Mouse (Mus musculus) spleen, adult 2 months (tissue): ENCODE data around the gene Nkx2-1. TPM values are rescaled to one million over a fixed set of nuclear protein-coding genes. Genes with fewer than 3 reads are reported as not detected.

Experiments used
- DNase-seq, 2 experiments: peaks; one replicate each; pipeline versions ENCODE4 v3.0.0 to v3.0.0-alpha.2; 2012 to 2021; ENCODE audit warnings: low spot score in 2 of 2, low read depth in 1 of 2
- H3K27ac ChIP-seq: fragments of 200-500 bp; 2 replicates; pipeline ENCODE4 v1.5.1; 2012; ENCODE audit warnings: low read length, inconsistent platforms; ENCODE audit not compliant: insufficient read depth
- H3K27me3 ChIP-seq: fragments of 200-500 bp; 2 replicates; pipeline ENCODE4 v1.6.1; 2012; ENCODE audit warnings: mild to moderate bottlenecking, moderate library complexity, low read length, inconsistent platforms; ENCODE audit not compliant: control insufficient read depth, insufficient read depth
- H3K36me3 ChIP-seq: fragments of 200-500 bp; 2 replicates; pipeline ENCODE4 v1.6.1; 2012; ENCODE audit warnings: mild to moderate bottlenecking, low read length, inconsistent platforms; ENCODE audit not compliant: control insufficient read depth, insufficient read depth
- H3K4me1 ChIP-seq: fragments of 200-500 bp; 2 replicates; pipeline ENCODE4 v1.6.1; 2011; ENCODE audit warnings: inconsistent platforms; ENCODE audit not compliant: control insufficient read depth, insufficient read depth, insufficient read length
- H3K4me3 ChIP-seq: fragments of 200-500 bp; 2 replicates; pipeline ENCODE4 v1.5.1; 2011; ENCODE audit warnings: mild to moderate bottlenecking, inconsistent platforms; ENCODE audit not compliant: insufficient read depth, insufficient read length; ENCODE audit errors: extremely low read depth
- CTCF ChIP-seq: fragments of 200-500 bp; IDR thresholded peaks from 2 replicates; pipeline ENCODE4 v1.5.1; 2011; ENCODE audit warnings: mild to moderate bottlenecking, inconsistent platforms; ENCODE audit not compliant: insufficient read depth, insufficient read length, insufficient replicate concordance; ENCODE audit errors: extremely low read depth
- POLR2A ChIP-seq: fragments of 200-500 bp; IDR thresholded peaks from 2 replicates; pipeline ENCODE4 v1.6.1; 2011; ENCODE audit warnings: low read depth, low read length, inconsistent platforms
- WGBS: fragments of 180-500 bp; shearing (Covaris S2); methylation state at CpG from one replicate; pipeline ENCODE4 v1.1.7; 2018; 5-methylcytosine and 5-hydroxymethylcytosine counted together
- polyA plus RNA-seq: library from polyadenylated mRNA; depleted of rRNA; stranded (reverse); fragments of >200 nt; gene quantifications from 2 replicates; pipeline ENCODE4 v1.2.3, GENCODE M21; 2012; rRNA removed

The Nkx2-1 gene
- polyA plus RNA-seq, 1 experiment = not detected

DNA sequence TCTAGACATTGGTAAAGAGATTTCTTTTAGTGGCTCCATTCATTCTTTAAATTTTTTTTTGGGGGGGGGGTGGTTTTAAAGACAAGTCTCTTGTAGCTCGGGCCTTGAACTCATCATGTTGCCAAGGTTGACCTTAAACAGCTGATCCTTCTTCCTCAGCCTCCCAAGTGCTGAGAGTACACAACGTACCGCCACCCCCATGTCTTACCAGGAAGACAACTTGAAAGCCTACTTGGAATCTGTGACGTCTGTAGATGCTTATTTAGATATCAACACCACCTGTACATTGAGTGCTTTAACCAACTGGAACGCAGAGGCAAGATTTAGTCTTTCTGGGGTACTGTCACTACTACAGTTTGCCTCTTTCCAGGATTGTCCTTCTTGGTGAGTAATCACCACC, 21.9 kb downstream of the Nkx2-1 start:
- 87% methylated on average over 5 of the region's 5 CpGs for WGBS
- Histone ChIP-seq H3K4me1 (no peaks in the 10 kb centered on the region), H3K4me3 (no peak overlapping the region), H3K27ac (no peak overlapping the region), H3K36me3 (no peaks in the 10 kb centered on the region), H3K27me3 (peaks cover 6% of the 10 kb centered on the region)
- DNase-seq = no peak
- TF ChIP-seq POLR2A (no peak), CTCF (no peak)

GRCm38 (mm10) chr12:56508413-56508812, 28.3 kb downstream of the Nkx2-1 start:
- 65% methylated on average over 8 of the region's 8 CpGs for WGBS
- TF ChIP-seq CTCF = no peak
- TF ChIP-seq POLR2A = no peak
- Histone ChIP-seq H3K4me3 (no peak overlapping the region), H3K36me3 (no peaks in the 10 kb centered on the region), H3K4me1 (no peaks in the 10 kb centered on the region), H3K27ac (no peak overlapping the region), H3K27me3 (no peaks in the 10 kb centered on the region)
- DNase-seq = no peak

DNA sequence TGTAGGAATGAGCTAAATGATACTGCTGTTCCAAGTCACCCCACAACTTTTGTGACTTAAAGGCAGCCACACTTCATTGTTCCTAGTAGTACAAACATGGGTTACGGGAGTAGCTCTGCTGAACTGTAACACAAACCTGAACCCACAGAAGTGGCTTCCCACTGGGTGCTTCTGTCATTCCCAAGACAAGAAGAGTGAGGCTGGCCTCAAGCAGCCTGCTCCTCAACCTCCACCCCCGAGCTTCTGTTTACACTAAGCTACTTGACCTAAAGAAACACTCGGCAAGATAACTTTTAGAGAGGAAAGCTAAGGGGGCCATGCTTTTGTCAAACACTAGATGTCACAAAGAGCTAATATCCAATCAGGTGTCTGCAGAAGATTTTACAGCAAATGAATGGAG, 49.7 kb downstream of the Nkx2-1 start:
- no peaks in the 10 kb centered on the region for H3K27me3 ChIP-seq
- no peak for DNase-seq
- H3K4me1 ChIP-seq = no peaks in the 10 kb centered on the region
- no peak overlapping the region for H3K4me3 ChIP-seq
- TF ChIP-seq CTCF (no peak), POLR2A (no peak)
- H3K36me3 ChIP-seq = no peaks in the 10 kb centered on the region
- H3K27ac ChIP-seq = no peak overlapping the region
- 50% methylated on average over 3 of the region's 3 CpGs for WGBS

DNA sequence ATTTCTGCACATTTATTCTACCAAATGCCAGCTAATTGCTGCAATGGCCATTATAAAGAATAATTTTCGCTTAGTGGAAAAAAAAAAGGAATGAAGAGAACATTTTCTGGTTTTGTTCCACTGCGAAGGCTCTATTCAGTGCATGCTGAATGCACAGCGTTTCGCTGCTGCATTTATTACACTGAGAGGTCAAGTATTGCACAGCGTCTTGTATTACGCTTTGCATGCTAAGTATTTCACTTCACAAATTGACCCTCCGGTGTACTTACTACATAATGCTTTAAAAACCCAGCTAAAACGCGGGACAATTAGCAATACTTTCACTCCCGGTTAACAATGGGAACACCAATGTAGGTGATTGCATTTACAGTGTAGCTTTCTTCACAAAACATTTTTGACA, 54.1 kb downstream of the Nkx2-1 start:
- no peak overlapping the region for H3K4me3 ChIP-seq
- H3K27ac ChIP-seq = no peak overlapping the region
- TF ChIP-seq CTCF (no peak), POLR2A (no peak)
- no peaks in the 10 kb centered on the region for H3K36me3 ChIP-seq
- no peaks in the 10 kb centered on the region for H3K4me1 ChIP-seq
- no peaks in the 10 kb centered on the region for H3K27me3 ChIP-seq
- DNase-seq = no peak
- 89% methylated on average over 10 of the region's 10 CpGs for WGBS

Other genes starting within 250 kb of the Nkx2-1 start
- gene Mbip, start 191.0 kb downstream of the Nkx2-1 start, polyA plus RNA-seq = 5.0 and 6.4 TPM in 2 replicates
- 0.08 TPM in 1 of 2 replicates, not detected in the other for gene Nkx2-9, start 76.4 kb upstream of the Nkx2-1 start, polyA plus RNA-seq
- gene Pax9, start 154.9 kb upstream of the Nkx2-1 start, polyA plus RNA-seq = not detected in 2 replicates